Mouse (Mus musculus): Measurements from ENCODE around the gene Crot. TPM values are rescaled to one million over a fixed set of nuclear protein-coding genes. Genes with fewer than 3 reads are reported as not detected.
A peak's percentile ranks its signal among the peaks of the same experiment; 100 is the strongest.

Gene Crot
- 12.3 and 14.3 TPM in 2 replicates for polyA plus RNA-seq (2012; rRNA removed)

- H3K27me3 ChIP-seq (ENCODE audit: control insufficient read depth, insufficient read depth, low read length): no peaks in the 10 kb centered on the region
- H3K4me1 ChIP-seq (replicated peaks; ENCODE audit: control insufficient read depth, insufficient read depth, low read length): peaks cover 6% of the 10 kb centered on the region
- H3K36me3 ChIP-seq (ENCODE audit: control insufficient read depth, insufficient read depth, low read length): peaks cover under 1% of the 10 kb centered on the region
- peak within 1 kb of the TSS; percentile 89 for H3K4me3 ChIP-seq (ENCODE audit: control insufficient read depth, insufficient read depth, low read length)
- WGBS: under 1% methylated on average over 57 of the region's 57 CpGs
- DNase-seq: peak; percentile 94
- peak within 1 kb of the TSS; percentile 59 for H3K27ac ChIP-seq (ENCODE audit: control insufficient read depth, insufficient read depth, low read length)
- TF ChIP-seq POLR2A (IDR thresholded peaks at IDR 0.05; ENCODE audit: control insufficient read depth, extremely low read depth, insufficient read depth, low read length, poor library complexity) (peak; percentile 67), CTCF (IDR thresholded peaks at IDR 0.05; ENCODE audit: borderline replicate concordance, control insufficient read depth, extremely low read depth, insufficient read depth, low read length, poor library complexity) (0 out of 2 replicates have a peak, but pooled peaks have one; percentile 40)
Measured at GRCm38 (mm10) chr5:8996686-8997512, at the start of gene Crot. Gene Crot, minus strand, starts transcription at chr5:8997324.

GRCm38 (mm10) chr5:9045904-9046303 lies 48.8 kb upstream of the Crot start:
- WGBS: 95% methylated on average over 8 of the region's 8 CpGs
- no peaks in the 10 kb centered on the region for H3K27me3 ChIP-seq (ENCODE audit: control insufficient read depth, insufficient read depth, low read length)
- H3K36me3 ChIP-seq (ENCODE audit: control insufficient read depth, insufficient read depth, low read length): no peaks in the 10 kb centered on the region
- no peak overlapping the region for H3K4me3 ChIP-seq (ENCODE audit: control insufficient read depth, insufficient read depth, low read length)
- TF ChIP-seq POLR2A (IDR thresholded peaks at IDR 0.05; ENCODE audit: control insufficient read depth, extremely low read depth, insufficient read depth, low read length, poor library complexity): no peak
- no peak for TF ChIP-seq CTCF (IDR thresholded peaks at IDR 0.05; ENCODE audit: borderline replicate concordance, control insufficient read depth, extremely low read depth, insufficient read depth, low read length, poor library complexity)
- H3K4me1 ChIP-seq (replicated peaks; ENCODE audit: control insufficient read depth, insufficient read depth, low read length): no peaks in the 10 kb centered on the region
- no peak for DNase-seq
- H3K27ac ChIP-seq (ENCODE audit: control insufficient read depth, insufficient read depth, low read length): no peak overlapping the region

- no peak overlapping the region for H3K4me3 ChIP-seq (ENCODE audit: control insufficient read depth, insufficient read depth, low read length)
- DNase-seq: no peak
- no peaks in the 10 kb centered on the region for H3K4me1 ChIP-seq (replicated peaks; ENCODE audit: control insufficient read depth, insufficient read depth, low read length)
- H3K27me3 ChIP-seq (ENCODE audit: control insufficient read depth, insufficient read depth, low read length): no peaks in the 10 kb centered on the region
- 92% methylated on average over 2 of the region's 2 CpGs for WGBS
- no peak overlapping the region for H3K27ac ChIP-seq (ENCODE audit: control insufficient read depth, insufficient read depth, low read length)
- no peak for TF ChIP-seq POLR2A (IDR thresholded peaks at IDR 0.05; ENCODE audit: control insufficient read depth, extremely low read depth, insufficient read depth, low read length, poor library complexity)
- TF ChIP-seq CTCF (IDR thresholded peaks at IDR 0.05; ENCODE audit: borderline replicate concordance, control insufficient read depth, extremely low read depth, insufficient read depth, low read length, poor library complexity): no peak
- no peaks in the 10 kb centered on the region for H3K36me3 ChIP-seq (ENCODE audit: control insufficient read depth, insufficient read depth, low read length)
Measured at GRCm38 (mm10) chr5:9044821-9045220, 47.7 kb upstream of the Crot start.

- Histone ChIP-seq H3K4me1 (replicated peaks; ENCODE audit: control insufficient read depth, insufficient read depth, low read length) (no peaks in the 10 kb centered on the region), H3K4me3 (ENCODE audit: control insufficient read depth, insufficient read depth, low read length) (no peak overlapping the region), H3K27ac (ENCODE audit: control insufficient read depth, insufficient read depth, low read length) (no peak overlapping the region), H3K36me3 (ENCODE audit: control insufficient read depth, insufficient read depth, low read length) (no peaks in the 10 kb centered on the region), H3K27me3 (ENCODE audit: control insufficient read depth, insufficient read depth, low read length) (no peaks in the 10 kb centered on the region)
- no peak for DNase-seq
- TF ChIP-seq CTCF (IDR thresholded peaks at IDR 0.05; ENCODE audit: borderline replicate concordance, control insufficient read depth, extremely low read depth, insufficient read depth, low read length, poor library complexity) (no peak), POLR2A (IDR thresholded peaks at IDR 0.05; ENCODE audit: control insufficient read depth, extremely low read depth, insufficient read depth, low read length, poor library complexity) (no peak)
- 87% methylated on average over 8 of the region's 8 CpGs for WGBS
Measured at GRCm38 (mm10) chr5:9043582-9044267, 46.6 kb upstream of the Crot start.

GRCm38 (mm10) chr5:9042721-9043416 lies 45.7 kb upstream of the Crot start:
- no peak overlapping the region for H3K27ac ChIP-seq (ENCODE audit: control insufficient read depth, insufficient read depth, low read length)
- 92% methylated on average over 10 of the region's 10 CpGs for WGBS
- no peak for TF ChIP-seq POLR2A (IDR thresholded peaks at IDR 0.05; ENCODE audit: control insufficient read depth, extremely low read depth, insufficient read depth, low read length, poor library complexity)
- TF ChIP-seq CTCF (IDR thresholded peaks at IDR 0.05; ENCODE audit: borderline replicate concordance, control insufficient read depth, extremely low read depth, insufficient read depth, low read length, poor library complexity): no peak
- no peaks in the 10 kb centered on the region for H3K4me1 ChIP-seq (replicated peaks; ENCODE audit: control insufficient read depth, insufficient read depth, low read length)
- no peak overlapping the region for H3K4me3 ChIP-seq (ENCODE audit: control insufficient read depth, insufficient read depth, low read length)
- DNase-seq: no peak
- no peaks in the 10 kb centered on the region for H3K36me3 ChIP-seq (ENCODE audit: control insufficient read depth, insufficient read depth, low read length)
- H3K27me3 ChIP-seq (ENCODE audit: control insufficient read depth, insufficient read depth, low read length): no peaks in the 10 kb centered on the region

- no peaks in the 10 kb centered on the region for H3K36me3 ChIP-seq (ENCODE audit: control insufficient read depth, insufficient read depth, low read length)
- TF ChIP-seq POLR2A (IDR thresholded peaks at IDR 0.05; ENCODE audit: control insufficient read depth, extremely low read depth, insufficient read depth, low read length, poor library complexity): no peak
- no peak for TF ChIP-seq CTCF (IDR thresholded peaks at IDR 0.05; ENCODE audit: borderline replicate concordance, control insufficient read depth, extremely low read depth, insufficient read depth, low read length, poor library complexity)
- WGBS: 88% methylated on average over 3 of the region's 3 CpGs
- H3K4me3 ChIP-seq (ENCODE audit: control insufficient read depth, insufficient read depth, low read length): no peak overlapping the region
- no peak overlapping the region for H3K27ac ChIP-seq (ENCODE audit: control insufficient read depth, insufficient read depth, low read length)
- no peaks in the 10 kb centered on the region for H3K27me3 ChIP-seq (ENCODE audit: control insufficient read depth, insufficient read depth, low read length)
- H3K4me1 ChIP-seq (replicated peaks; ENCODE audit: control insufficient read depth, insufficient read depth, low read length): no peaks in the 10 kb centered on the region; the same call in 1 of the 2 replicates
- DNase-seq: no peak
Measured at GRCm38 (mm10) chr5:9040665-9041215, 43.6 kb upstream of the Crot start.

Data from thymus, adult 2 months (tissue).